Mouse (Mus musculus) lung, postnatal 0 days (tissue): Measurements from ENCODE around the gene Camta1.

Experiments
- CTCF ChIP-seq: IDR thresholded peaks from 2 replicates; pipeline ENCODE4 v1.5.1; 2016; ENCODE audit warnings: antibody characterized with exemption, mild to moderate bottlenecking
- EP300 ChIP-seq: IDR thresholded peaks from 2 replicates; pipeline ENCODE4 v1.6.1; 2016; ENCODE audit warnings: antibody characterized with exemption, mild to moderate bottlenecking, control low read depth

- TF ChIP-seq CTCF: no peak
- TF ChIP-seq EP300: no peak
These were observed 483.9 kb downstream of the Camta1 start for GRCm38 (mm10) chr4:151377731-151378130.
